Mouse (Mus musculus): Measurements from ENCODE around the gene 1700001L19Rik.

1700001L19Rik gene

GRCm38 (mm10) chr13:68597199-68597598 lies at the start of gene 1700001L19Rik:
Gene 1700001L19Rik (plus strand): TSS chr13:68597421.
- no peak for DNase-seq

DNA sequence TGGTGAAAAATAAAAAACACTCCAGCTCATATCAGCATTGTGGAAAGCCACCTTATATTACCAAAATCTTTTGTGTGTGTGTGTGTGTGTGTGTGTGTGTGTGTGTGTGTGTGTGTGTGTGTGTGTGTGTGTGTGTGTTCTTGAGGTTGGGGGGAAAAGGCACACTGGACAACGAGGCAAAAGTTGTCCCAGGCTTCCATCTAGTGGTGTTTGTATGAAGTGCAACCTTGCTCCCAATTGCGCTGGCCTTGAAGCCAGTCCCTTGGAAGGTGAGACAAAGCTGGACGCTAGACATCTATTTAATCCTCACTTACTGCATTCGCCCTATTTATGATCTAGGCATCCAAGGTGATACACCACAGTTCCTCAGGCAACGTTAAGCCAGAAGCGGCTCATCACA lies 43.8 kb upstream of the 1700001L19Rik start:
- peak in 1 of 2 experiments; percentile 28 for DNase-seq

- no peak for DNase-seq
Observed at GRCm38 (mm10) chr13:68568110-68568509, 29.1 kb upstream of the 1700001L19Rik start.

- DNase-seq = no peak
Observed at GRCm38 (mm10) chr13:68568548-68568947, 28.7 kb upstream of the 1700001L19Rik start.

DNA sequence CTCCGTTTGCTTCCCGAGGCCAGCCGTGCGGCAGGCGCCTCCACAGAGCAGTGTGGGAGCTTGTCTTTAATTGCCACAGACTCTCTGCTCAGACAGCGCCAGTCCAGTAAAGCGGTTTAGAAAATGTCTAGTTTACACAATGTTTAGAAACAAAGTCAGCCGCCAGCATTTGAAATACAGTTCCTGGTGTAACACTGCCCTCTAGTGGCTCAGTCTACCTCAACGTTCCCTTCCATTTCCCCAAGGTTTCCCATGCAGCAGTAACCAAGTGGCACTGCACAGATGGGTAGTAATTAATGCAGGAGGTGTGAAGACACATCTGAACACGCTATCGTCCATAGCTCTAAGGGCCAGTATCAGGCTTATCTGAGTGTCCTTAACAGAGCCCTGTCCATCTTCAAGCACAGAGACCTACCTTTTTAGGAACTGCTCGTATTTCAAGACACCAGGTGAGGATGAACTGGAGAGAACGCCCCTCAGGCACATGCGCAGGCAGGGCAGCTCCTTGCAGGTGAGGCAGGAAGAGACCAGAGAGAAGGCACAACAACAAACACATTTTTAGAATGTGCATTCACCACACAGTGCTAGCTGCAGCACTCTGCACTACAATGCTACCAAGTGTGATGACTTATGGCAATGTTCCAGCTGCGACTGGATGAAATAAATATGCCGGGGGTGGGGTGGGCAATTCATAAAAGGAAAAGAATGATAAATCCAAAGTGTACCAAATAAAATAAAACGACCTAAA lies 27.5 kb upstream of the 1700001L19Rik start:
- DNase-seq = peak; percentile 52 to 76

DNA sequence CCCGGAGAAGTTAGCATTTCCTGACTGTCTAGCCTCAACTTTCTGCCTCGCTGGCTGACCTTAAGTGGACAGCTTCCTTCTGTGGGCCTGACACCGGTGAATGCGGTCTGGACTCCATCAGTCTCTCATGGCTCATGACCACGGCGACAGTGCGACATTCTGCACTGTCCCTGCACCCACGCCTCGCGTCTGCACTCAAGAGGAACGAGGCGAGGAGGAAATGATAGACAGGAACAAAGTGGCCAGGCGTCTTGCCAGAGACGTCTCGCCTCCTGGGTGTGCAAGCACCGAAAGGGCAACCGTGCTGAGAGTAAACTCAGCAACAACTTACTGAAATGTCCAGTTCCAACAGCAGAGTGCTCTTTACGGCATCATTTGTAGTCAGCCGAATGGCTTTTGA lies 25.0 kb upstream of the 1700001L19Rik start:
- DNase-seq = peak; percentile 8 to 25

DNA sequence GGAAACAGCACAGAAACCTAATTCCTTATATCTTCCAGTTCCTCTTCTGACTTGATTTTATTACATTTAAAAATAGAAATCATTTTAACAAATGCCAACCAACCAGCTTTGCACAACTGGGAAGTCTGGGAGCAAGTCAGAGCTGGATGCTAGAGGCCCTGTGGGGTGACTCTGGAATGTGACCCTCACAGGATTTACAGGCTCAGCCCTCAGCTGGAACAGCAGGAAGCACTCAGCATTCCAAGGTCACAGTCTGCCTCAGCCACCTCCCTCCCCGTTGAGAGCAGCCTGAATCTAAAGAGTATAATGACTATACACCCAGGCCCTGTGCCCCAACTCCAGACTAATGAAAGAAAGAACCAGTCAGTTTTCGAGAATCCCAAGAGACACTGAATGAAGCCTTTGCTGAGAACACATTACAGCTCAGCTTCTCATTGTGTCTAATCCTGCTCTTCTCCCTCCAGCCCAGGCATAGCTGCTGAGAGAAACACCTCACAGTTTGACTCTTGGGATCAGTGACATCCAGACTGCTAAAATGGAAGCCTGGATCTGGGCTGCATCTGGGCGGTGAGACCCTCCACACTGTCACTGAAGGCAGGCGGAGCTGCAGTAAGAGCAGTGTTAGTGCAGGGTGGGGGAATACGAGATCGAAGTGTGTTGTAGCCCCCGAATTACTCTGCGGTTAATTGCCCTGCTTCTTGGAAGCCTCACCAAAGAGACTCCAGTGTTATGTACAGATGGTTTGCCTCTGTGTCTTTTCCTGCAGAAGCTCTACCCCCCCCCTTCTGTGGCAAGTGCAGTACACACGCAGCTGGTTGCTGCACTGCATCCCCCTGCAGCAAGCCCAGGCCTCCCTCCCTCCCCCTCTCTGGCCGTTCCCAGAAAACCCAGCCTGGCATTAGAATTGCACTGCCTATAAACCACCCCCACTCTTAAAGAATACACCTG lies 24.0 kb upstream of the 1700001L19Rik start:
- peak; percentile 62 to 68 for DNase-seq

DNA sequence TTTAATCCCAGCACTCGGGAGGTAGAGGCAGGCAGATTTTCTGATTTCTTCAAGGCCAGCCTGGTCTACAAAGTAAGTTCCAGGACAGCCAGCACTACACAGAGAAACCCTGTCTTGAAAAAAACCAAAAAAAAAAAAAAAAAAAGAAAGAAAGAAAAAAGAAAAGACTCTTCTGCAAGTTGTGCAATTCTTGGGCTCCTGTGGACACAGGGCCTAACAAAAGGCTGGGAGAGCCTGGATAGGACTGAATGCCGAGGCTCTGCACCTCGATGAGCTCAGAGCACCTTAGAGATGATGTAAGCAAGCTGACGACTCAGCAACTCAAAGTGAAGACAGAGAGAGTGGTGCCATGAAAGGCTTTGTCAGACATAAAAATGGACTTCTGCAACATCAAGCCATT lies 22.8 kb upstream of the 1700001L19Rik start:
- no peak for DNase-seq

GRCm38 (mm10) chr13:68577945-68578344 lies 19.3 kb upstream of the 1700001L19Rik start:
- no peak for DNase-seq

DNA sequence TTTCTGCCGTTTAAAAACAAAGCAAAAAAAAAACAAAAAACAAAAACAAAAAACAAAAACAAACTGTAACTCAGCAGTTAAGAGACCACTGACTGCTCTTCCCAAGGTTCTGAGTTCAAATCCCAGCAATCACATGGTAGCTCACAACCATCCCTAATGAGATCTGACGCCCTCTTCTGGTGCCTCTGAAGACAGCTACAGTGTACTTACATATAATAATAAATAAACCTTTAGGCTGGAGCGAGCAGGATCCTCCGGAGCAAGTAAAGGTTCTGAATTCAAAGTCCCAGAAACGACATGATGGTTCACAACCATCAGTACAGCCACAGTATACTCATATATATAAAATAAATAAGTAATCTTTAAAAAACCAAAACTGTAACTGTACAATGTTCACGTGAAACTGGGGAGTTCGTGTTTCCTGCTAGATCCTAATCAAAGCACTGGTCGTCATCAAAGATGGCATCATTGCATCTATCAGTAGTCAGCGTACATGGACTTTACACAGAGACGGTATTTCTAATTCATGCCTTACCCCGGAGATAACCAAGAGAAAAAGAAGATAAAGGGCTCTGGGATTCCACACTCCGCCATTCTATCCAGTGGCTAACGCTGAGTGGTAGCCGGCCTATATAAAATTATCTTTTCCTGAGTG lies 16.0 kb upstream of the 1700001L19Rik start:
- no peak for DNase-seq

GRCm38 (mm10) chr13:68581747-68582516 lies 15.3 kb upstream of the 1700001L19Rik start, which contains the start of the genes Mtrr and Fastkd3:
Gene Mtrr (minus strand): TSS chr13:68582149.
Gene Fastkd3 (plus strand): TSS chr13:68582234.
- peak; percentile 99 to 100 for DNase-seq

- peak in 1 of 2 experiments; percentile 4 for DNase-seq
Observed at GRCm38 (mm10) chr13:68582517-68582780, 14.8 kb upstream of the 1700001L19Rik start.

GRCm38 (mm10) chr13:68583961-68584360 lies 13.3 kb upstream of the 1700001L19Rik start:
- no peak for DNase-seq

DNA sequence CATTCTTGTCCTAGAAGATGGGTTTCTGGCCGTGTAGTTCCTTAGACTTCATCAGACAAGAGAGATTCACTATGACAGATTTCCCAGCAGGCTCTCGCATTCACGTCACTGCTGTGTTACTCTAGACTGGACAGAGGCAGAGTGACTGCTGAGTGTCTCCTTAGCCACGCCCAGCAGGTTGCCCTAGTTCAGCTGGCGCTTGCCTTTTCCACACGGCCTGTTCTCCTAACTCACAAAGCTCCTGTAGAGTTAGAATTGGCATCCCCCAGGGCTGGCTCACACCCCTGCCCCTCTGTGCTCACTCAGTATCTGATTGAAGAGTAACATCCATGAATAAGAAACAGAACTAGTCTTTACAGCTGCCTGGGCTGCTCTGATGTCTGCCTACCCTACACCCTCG lies 11.8 kb upstream of the 1700001L19Rik start:
- DNase-seq = no peak

DNA sequence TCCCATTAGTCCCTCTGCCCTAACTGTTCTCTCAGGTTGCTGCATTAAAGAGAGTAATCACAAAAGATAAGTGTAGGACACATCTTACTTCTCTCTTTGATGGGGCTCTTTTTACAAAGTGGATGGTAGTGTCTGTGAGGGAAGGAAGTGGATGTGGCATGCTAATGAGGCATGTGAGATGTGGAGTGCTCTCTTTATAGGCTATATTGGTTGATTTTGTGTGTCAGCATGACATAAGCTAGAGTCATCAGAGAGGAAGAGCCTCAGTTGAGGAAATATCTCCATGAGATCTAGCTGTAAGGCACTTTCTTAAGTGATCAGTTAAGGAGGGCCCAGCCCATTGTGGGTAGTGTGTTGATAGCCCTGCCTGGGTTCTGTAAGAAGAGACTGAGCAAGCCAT lies 8.9 kb upstream of the 1700001L19Rik start:
- DNase-seq = no peak

DNA sequence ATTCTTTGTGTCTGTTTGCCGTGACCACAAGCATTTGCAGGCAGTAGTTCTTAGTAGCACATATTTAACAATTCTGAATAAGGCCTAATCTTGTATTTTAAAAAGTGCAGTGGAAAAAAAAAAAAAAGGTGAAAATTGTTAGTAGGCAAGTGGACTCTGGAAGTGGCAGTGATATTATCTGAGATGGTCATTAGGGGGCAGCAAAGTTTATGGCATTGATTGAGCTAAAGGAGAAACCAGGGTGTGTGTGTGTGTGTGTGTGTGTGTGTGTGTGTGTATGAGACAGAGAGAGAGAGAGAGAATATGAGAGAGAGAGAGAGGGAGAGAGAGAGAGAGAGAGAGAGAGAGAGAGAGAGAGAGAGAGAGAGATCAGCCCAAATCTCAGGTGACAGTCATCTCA lies 3.4 kb upstream of the 1700001L19Rik start:
- peak; percentile 26 to 34 for DNase-seq

DNA sequence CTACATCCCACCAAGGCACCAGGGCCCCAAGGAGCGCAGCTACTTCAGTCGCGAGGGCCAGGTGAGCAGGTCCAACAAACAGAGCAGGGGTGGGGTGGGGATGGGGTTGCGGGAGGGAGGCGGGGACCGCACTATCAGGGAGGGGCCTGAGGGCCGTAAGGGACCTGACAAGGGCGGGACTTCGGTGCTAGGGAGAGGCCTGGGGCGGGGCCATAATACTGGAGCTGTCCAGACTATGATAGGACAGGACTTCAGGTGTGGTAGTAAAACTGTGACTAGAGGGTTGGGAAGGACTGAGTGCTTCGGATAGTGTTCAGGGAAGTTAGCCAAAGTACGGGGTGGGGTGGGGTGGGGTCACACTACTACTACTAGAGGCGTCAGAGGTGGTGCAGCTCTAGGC lies 446 bp downstream of the 1700001L19Rik start:
- peak; percentile 11 to 38 for DNase-seq

DNA sequence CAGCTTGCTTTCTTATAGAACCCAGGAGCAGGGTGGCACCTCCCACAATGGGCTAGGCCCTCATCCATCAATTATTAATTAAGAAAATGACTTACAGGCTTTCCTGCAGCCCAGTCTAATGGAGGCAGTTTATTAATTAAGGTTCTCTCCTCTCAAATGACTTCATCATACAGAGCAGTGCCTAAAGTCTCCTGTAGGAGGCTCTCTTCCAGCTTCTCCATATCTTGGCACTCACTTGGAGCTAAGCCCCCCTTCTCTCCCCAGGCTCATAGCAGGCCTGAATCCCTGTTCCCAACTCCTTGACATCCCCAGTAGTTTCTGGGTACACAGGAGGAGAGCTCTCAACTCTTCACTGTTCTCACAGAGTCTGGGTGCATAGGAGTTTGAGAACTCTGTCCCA lies 1.7 kb downstream of the 1700001L19Rik start:
- no peak for DNase-seq

DNA sequence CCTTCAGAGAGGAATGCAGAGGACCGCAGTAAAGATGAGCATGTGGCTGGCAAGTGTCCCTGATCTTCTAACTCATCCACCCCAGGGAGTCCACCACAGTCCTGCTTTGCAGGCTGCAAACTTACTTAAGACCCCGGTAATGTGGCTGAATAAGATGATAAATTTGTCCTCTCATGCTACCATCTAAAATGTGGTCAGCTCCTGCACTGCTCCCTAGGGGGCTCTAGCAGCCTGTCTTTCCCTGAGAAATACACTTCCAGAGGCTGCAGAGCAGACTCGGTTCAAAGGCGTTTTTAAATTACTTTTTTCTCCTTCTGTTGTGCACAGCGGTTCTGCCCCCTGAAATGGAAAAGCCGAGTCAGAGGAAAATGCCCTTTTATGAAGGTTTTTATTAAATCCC lies 4.0 kb downstream of the 1700001L19Rik start:
- DNase-seq = peak; percentile 15 to 49

DNA sequence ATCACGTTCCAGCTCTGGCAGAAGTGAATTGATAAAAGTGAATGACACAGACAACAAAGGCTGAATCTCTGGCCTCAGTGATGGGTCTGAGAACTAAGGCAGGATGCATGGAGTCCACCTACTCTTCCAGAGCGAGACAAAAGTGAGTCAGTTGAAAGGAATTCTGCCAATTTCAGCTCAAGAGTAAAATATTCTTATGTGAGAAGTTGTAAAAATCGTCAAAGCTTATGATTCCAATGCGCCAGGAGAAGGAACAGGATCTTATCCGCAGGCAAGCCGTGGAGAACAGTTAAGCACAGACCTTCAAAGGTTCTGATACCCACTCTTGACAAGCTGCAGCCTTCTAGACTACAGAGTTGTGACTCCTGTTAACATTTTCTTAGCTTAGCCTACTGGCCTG lies 5.9 kb downstream of the 1700001L19Rik start:
- DNase-seq = no peak

DNA sequence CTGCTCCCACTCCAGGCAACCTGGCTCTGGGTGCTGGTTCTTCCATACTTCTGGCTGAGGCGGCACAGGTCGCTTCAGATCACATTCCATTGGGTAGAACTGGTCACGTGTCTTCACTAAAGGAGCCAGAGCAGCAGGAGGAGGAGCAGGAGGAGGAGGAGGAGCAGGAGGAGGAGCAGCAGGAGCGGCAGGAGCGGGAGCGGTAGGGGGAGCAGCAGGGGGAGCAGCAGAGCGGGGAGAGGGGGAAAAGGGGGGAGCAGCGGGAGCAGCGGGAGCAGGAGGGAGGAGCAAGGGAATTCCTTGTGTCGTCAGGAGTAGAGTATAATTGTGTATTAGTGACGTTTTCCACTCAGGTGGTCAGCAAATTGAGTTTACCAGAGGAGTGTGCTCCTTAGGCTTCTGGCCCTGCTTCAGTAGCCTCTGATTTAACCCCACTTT lies 8.5 kb downstream of the 1700001L19Rik start:
- DNase-seq = peak; percentile 64 to 69

DNA sequence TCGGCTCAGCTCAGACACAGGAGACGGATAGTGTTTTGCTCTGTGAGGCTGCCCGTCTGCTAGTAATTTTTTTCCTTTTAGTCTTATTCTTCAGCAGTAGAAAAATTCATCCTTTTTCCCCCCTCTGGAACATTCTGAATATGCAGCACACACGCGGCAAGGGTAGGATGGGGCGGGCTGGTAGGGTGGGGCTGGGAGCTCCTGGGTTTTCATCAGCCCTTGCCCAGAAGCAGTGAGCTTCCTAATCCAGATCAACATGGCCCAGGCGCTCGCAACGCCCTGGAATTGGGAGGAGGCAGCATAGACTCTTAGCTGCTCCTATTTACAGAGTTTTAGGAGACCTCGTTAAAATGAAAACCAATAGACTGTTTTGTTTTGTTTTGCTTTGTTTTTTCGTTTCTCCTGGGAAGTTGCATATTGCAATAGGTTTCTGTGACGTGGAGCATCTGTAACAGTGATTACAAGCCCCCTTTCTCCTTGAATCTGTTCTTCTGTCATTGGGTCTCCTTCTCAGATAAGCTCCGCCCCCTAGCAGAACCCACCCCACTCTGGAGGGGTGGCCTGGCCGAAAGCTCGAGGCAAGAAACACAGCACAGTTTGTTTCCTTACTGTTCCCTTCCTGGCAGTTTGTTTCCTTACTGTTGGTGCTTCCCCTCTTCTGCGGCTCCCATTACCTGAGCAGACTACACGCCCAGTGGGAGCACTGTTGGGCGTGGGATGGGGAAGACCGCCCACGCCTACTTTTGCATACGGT lies 10.6 kb downstream of the 1700001L19Rik start:
- DNase-seq = no peak
